Mouse (Mus musculus): ENCODE data around the gene Olfr961.

DNA sequence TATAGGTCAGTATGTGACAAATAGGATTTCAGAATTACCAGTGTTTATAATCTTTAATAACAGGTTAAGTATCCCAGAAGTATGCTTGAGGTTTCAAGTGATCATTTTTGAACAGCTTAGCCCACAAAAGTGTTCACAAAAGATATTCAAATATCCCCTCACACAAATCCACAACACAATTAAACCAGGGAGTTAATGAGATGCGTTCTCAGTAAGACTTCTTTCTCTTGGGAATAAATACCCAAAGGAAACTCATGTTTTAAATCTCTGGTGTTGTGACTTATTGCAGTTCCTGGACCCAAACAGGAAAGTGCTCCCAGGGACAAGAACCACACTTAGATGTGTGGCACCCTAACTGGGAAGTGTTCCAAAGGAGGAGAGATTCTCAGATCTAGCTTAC is 23.8 kb upstream of the Olfr961 start, which contains the start of gene Olfr960:
- TF ChIP-seq CTCF (IDR thresholded peaks at IDR 0.05; ENCODE audit: low read depth) (no peak), EP300 (IDR thresholded peaks at IDR 0.05; ENCODE audit: low read depth) (no peak)
